Mouse (Mus musculus) midbrain, embryonic 14.5 days (tissue): ENCODE data around the gene C530008M17Rik. TPM values are rescaled to one million over a fixed set of nuclear protein-coding genes. Genes with fewer than 3 reads are reported as not detected.
A peak's percentile ranks its signal among the peaks of the same experiment; 100 is the strongest.

ENCODE experiments used
- ATAC-seq: fragments of 200-750 bp; cut with Nextera tagmentation; 2 replicates; pipeline ENCODE4 v1.8.0; 2017; ENCODE audit warnings: moderate number of reproducible peaks, moderate library complexity; ENCODE audit not compliant: low FRiP score, low TSS enrichment
- DNase-seq: peaks from one replicate; pipeline ENCODE4 v3.0.0-alpha.2; 2015
- H3K27ac ChIP-seq: fragments of 300-500 bp; sonication (generic); replicated peaks from 2 replicates; pipeline ENCODE4 v1.5.1; 2014; ENCODE audit warnings: mild to moderate bottlenecking, low read depth, low read length, moderate library complexity
- H3K27me3 ChIP-seq: fragments of 300-500 bp; sonication (generic); 2 replicates; pipeline ENCODE4 v1.6.1; 2014; ENCODE audit warnings: low read length, control low read depth, mixed read lengths; ENCODE audit not compliant: control insufficient read depth, insufficient read depth
- H3K36me3 ChIP-seq: fragments of 300-500 bp; sonication (generic); 2 replicates; pipeline ENCODE4 v1.6.1; 2014; ENCODE audit warnings: low read length, control low read depth; ENCODE audit not compliant: control insufficient read depth, insufficient read depth
- H3K4me1 ChIP-seq: fragments of 300-500 bp; sonication (generic); 2 replicates; pipeline ENCODE4 v1.6.1; 2014; ENCODE audit warnings: mild to moderate bottlenecking, antibody characterized with exemption, low read length, control low read depth; ENCODE audit not compliant: control insufficient read depth, insufficient read depth
- H3K4me2 ChIP-seq: fragments of 300-500 bp; sonication (generic); 2 replicates; pipeline ENCODE4 v1.6.1; 2014; ENCODE audit warnings: mild to moderate bottlenecking, low read length, moderate library complexity
- H3K4me3 ChIP-seq: fragments of 300-500 bp; sonication (generic); replicated peaks from 2 replicates; pipeline ENCODE4 v1.5.1; 2014; ENCODE audit warnings: low read depth, low read length
- H3K9ac ChIP-seq: fragments of 300-500 bp; sonication (generic); replicated peaks from 2 replicates; pipeline ENCODE4 v1.6.1; 2014; ENCODE audit warnings: mild to moderate bottlenecking, low read length, moderate library complexity
- H3K9me3 ChIP-seq: fragments of 300-500 bp; sonication (generic); 2 replicates; pipeline ENCODE4 v1.6.1; 2016; ENCODE audit warnings: low read length, control low read depth, mixed read lengths; ENCODE audit not compliant: control insufficient read depth
- WGBS: fragments of 180-500 bp; shearing (Covaris S2); extraction: QIAGEN DNeasy Blood & Tissue Kit; methylation state at CpG from one replicate; pipeline ENCODE4 v1.1.7; 2014; 5-methylcytosine and 5-hydroxymethylcytosine counted together
- polyA plus RNA-seq: library from polyadenylated mRNA; unstranded; fragments of >200 nt; fragmentation: Nextera tagmentation; extraction: Ambion mirVana; gene quantifications from 2 replicates; pipeline ENCODE4 v1.2.1, GENCODE M21; 2014

C530008M17Rik gene
- polyA plus RNA-seq, 1 experiment from 2014 or later, result 60.0 TPM

DNA sequence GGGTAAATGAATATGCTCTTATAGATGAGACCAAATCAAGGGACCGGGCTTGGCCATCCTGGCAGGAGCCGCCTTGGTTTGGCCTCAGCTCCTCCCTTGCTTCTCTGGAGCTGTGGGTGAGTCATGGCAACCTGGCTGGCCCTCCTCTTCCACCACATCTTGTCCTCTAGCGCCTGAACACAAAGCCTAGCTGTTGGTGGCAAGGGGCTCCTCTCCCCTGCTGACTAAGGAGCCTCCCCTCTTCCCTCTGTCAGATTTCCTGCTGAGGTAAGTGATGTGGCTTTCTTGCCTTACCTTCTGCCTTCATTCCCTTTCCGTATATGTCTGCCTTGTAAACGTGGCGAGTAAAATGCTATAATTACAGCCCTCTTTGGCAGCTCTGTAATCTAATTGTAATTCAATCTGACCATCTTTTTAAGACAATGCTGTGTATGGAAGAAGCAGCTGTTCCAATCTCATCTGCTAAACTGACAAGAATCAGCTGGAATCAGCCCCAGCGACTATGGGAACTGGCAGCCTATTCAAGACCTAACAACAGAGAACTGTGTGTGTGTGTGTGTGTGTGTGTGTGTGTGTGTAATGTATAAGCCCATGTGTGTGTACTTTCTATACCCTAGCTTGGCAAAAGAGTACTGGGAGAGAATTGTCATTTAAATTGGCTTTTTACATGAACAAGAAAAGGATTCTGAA lies 126.2 kb downstream of the C530008M17Rik start:
- Histone ChIP-seq H3K4me1 (peaks cover 40% of the 10 kb centered on the region), H3K27ac (peak overlapping the region; percentile 83), H3K36me3 (peaks cover 3% of the 10 kb centered on the region; the same call in 1 of the 2 replicates), H3K4me3 (no peak overlapping the region), H3K9me3 (no peaks in the 10 kb centered on the region), H3K27me3 (no peaks in the 10 kb centered on the region), H3K9ac (peak overlapping the region; percentile 14; the same call in 1 of the 2 replicates), H3K4me2 (peak overlapping the region; percentile 0)
- WGBS, result 13% methylated on average over 7 of the region's 7 CpGs
- ATAC-seq (peak; percentile 76), DNase-seq (peak; percentile 76)

DNA sequence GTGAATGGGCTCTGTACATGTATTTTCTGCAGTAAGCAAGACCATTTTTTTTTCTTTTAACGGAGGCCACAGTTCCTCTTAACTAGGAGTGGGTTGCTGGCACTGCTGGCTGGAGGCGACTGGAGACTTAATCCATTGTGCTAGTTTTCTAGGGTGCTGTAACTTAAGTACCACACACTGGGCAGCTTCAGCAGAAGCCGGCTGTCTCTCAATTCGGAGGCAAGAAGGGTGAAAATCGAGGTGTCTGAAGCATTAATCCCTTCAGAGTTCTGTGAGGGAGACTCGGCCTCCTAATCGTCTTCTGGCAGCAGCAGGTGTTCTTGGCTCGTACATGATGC lies 126.8 kb downstream of the C530008M17Rik start:
- peak; percentile 56; the same call in 1 of the 2 replicates for ATAC-seq

DNA sequence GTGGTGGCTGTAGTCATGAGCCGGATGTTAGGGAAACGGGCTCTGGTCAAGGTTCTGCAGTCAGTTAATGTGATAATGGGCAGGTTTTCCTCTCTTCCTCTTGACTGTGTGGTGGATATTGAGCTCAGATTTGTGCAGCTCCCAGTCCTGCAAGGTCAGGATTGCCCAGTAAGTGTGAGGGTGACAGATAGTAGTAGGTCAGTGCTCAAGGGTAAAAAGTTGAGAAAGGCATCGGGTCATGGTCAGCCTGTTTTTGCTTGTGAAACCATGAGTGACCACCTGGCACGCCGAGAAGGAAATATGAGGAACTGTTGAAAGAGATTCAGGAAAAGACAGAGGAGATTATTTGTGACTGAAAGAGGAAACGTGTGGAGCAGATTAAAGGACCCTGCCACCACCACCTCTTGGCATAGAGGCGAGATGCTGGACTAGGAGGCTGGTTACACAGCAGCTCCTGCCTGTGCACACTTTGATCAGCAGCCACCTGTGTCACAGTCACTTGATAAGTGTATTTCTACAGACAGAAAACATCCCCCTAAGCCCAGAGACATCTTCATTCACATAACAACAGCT lies 127.9 kb downstream of the C530008M17Rik start:
- Histone ChIP-seq H3K4me3 (no peak overlapping the region), H3K9me3 (no peaks in the 10 kb centered on the region), H3K4me1 (peaks cover 33% of the 10 kb centered on the region), H3K4me2 (no peak overlapping the region), H3K27ac (peak overlapping the region; percentile 42; the same call in 1 of the 2 replicates), H3K9ac (no peak overlapping the region), H3K27me3 (no peaks in the 10 kb centered on the region), H3K36me3 (peaks cover 3% of the 10 kb centered on the region; the same call in 1 of the 2 replicates)
- ATAC-seq, result no peak
- 82% methylated on average over 7 of the region's 7 CpGs for WGBS
- no peak for DNase-seq

More for the DNA sequence above, 126.8 kb downstream of the C530008M17Rik start:
- Histone ChIP-seq H3K4me1 (peaks cover 40% of the 10 kb centered on the region), H3K27ac (peak overlapping the region; percentile 83), H3K4me3 (no peak overlapping the region), H3K9ac (0 out of 2 replicates have a peak overlapping the region, but pooled peaks have one; percentile 14), H3K36me3 (peaks cover 3% of the 10 kb centered on the region; the same call in 1 of the 2 replicates), H3K4me2 (peak overlapping the region; percentile 0; the same call in 1 of the 2 replicates), H3K27me3 (no peaks in the 10 kb centered on the region), H3K9me3 (no peaks in the 10 kb centered on the region)
- DNase-seq, result no peak
- WGBS, result 16% methylated on average over 8 of the region's 8 CpGs

DNA sequence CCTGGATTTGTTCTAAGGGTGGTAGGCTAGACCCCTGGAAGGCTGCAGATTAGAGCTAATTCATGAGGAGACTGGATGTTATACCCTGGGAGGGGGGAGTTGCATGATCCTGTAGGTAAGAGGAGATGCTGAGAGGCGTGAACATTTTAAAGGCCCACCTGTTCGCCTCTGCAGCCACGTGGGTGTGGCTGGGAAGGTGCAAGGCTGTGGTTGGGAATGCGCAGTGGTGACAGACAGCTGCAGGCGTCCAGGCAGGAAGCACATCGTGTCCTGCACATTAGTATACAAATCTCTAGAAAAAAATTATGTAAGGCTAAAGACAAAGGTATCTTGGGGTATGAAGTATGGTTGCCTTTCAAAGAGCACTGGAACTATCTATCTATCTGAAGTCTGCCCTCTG lies 128.7 kb downstream of the C530008M17Rik start:
- Histone ChIP-seq H3K36me3 (peaks cover 3% of the 10 kb centered on the region; the same call in 1 of the 2 replicates), H3K4me2 (no peak overlapping the region), H3K9me3 (no peaks in the 10 kb centered on the region), H3K27me3 (no peaks in the 10 kb centered on the region), H3K9ac (no peak overlapping the region), H3K4me1 (peaks cover 26% of the 10 kb centered on the region), H3K27ac (no peak overlapping the region), H3K4me3 (no peak overlapping the region)
- DNase-seq, result no peak
- 84% methylated on average over 6 of the region's 6 CpGs for WGBS
- ATAC-seq, result no peak

DNA sequence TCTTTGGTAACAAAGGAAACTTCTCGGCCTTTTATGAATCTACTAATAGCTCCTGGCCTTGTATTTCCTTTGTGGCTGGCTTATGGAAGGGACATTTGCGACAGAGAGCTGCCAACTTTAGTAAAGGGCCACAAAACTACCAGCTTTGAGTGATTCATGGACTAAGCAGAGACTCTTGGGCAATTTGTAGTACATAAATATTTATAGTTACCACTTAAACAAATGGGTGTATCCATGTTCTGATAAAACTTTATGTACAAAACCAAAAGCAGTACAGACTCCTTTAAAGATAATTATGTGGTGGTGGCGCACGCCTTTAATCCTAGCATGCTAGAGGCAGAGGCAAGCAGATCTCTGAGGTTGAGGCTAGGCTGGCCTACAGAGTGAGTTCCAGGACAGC lies 133.6 kb downstream of the C530008M17Rik start:
- Histone ChIP-seq H3K27me3 (no peaks in the 10 kb centered on the region), H3K9ac (no peak overlapping the region), H3K27ac (no peak overlapping the region), H3K36me3 (peaks cover 8% of the 10 kb centered on the region), H3K4me2 (no peak overlapping the region), H3K4me1 (no peaks in the 10 kb centered on the region), H3K4me3 (no peak overlapping the region), H3K9me3 (no peaks in the 10 kb centered on the region)
- DNase-seq, result no peak
- no peak for ATAC-seq
- WGBS, result 95% methylated on average over 4 of the region's 4 CpGs

GRCm38 (mm10) chr5:76791280-76791679 lies 135.0 kb downstream of the C530008M17Rik start:
- H3K9ac ChIP-seq, result no peak overlapping the region
- 77% methylated on average over 4 of the region's 4 CpGs for WGBS
- ATAC-seq (no peak), DNase-seq (no peak)
- H3K27me3 ChIP-seq, result no peaks in the 10 kb centered on the region
- no peaks in the 10 kb centered on the region for H3K4me1 ChIP-seq
- H3K27ac ChIP-seq, result no peak overlapping the region
- no peak overlapping the region for H3K4me2 ChIP-seq
- no peak overlapping the region for H3K4me3 ChIP-seq
- H3K36me3 ChIP-seq, result peaks cover 8% of the 10 kb centered on the region
- no peaks in the 10 kb centered on the region for H3K9me3 ChIP-seq

GRCm38 (mm10) chr5:76792720-76793119 lies 136.4 kb downstream of the C530008M17Rik start:
- peaks cover 5% of the 10 kb centered on the region for H3K36me3 ChIP-seq
- H3K4me1 ChIP-seq, result no peaks in the 10 kb centered on the region
- H3K27me3 ChIP-seq, result no peaks in the 10 kb centered on the region
- no peaks in the 10 kb centered on the region for H3K9me3 ChIP-seq
- WGBS, result 96% methylated on average over 6 of the region's 6 CpGs
- no peak overlapping the region for H3K27ac ChIP-seq
- DNase-seq (no peak), ATAC-seq (no peak)
- H3K9ac ChIP-seq, result no peak overlapping the region
- H3K4me3 ChIP-seq, result no peak overlapping the region
- no peak overlapping the region for H3K4me2 ChIP-seq

- Histone ChIP-seq H3K4me2 (no peak overlapping the region), H3K27ac (no peak overlapping the region), H3K27me3 (no peaks in the 10 kb centered on the region), H3K4me1 (no peaks in the 10 kb centered on the region), H3K9ac (no peak overlapping the region), H3K4me3 (no peak overlapping the region), H3K36me3 (peaks cover 11% of the 10 kb centered on the region), H3K9me3 (no peaks in the 10 kb centered on the region)
- ATAC-seq (no peak), DNase-seq (no peak)
- WGBS, result 94% methylated on average over 8 of the region's 8 CpGs
Measured at GRCm38 (mm10) chr5:76798043-76798442, 141.7 kb downstream of the C530008M17Rik start.

DNA sequence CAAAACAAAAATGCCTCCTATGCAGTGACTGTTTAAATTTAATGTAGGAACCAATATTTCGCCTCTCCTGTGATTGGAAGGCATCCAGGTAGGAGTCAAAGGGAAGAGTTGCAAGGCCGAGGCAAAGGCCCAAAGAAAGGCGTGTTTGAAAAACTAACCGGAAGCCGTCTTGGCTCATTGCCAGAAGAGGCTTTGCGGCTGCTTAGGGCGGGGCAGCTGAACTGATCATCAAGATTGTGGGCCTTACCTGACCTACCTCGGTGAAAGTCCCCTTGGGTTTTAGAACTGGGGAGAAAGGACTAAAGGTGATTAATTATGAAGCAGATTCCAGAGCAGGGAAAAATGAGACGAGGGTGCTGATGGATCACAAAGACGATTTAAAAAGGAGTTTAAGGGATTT lies 143.2 kb downstream of the C530008M17Rik start:
- no peak for ATAC-seq
- H3K9me3 ChIP-seq, result no peaks in the 10 kb centered on the region
- H3K36me3 ChIP-seq, result peaks cover 6% of the 10 kb centered on the region; the same call in 1 of the 2 replicates
- H3K4me1 ChIP-seq, result no peaks in the 10 kb centered on the region
- no peaks in the 10 kb centered on the region for H3K27me3 ChIP-seq
- H3K4me3 ChIP-seq, result no peak overlapping the region
- WGBS, result 73% methylated on average over 10 of the region's 10 CpGs
- no peak overlapping the region for H3K9ac ChIP-seq
- no peak overlapping the region for H3K27ac ChIP-seq
- H3K4me2 ChIP-seq, result no peak overlapping the region
- peak; percentile 34 for DNase-seq
